Mouse (Mus musculus): ENCODE results near the gene Lrpprc. TPM values are rescaled to one million over a fixed set of nuclear protein-coding genes. Genes with fewer than 3 reads are reported as not detected.

The Lrpprc gene
- polyA plus RNA-seq (2017; shearing (Covaris generic)): 11.0 TPM

GRCm38 (mm10) chr17:84790447-84791098 lies at the start of gene Lrpprc:
Lrpprc (minus strand) TSS chr17:84790789.

GRCm38 (mm10) chr17:84682734-84683717 lies 107.6 kb downstream of the Lrpprc start, which contains the start of gene Abcg5:
Abcg5 (minus strand) TSS chr17:84683011.

GRCm38 (mm10) chr17:84675951-84676366 lies 114.6 kb downstream of the Lrpprc start, which contains the start of gene Abcg8:
Abcg8 (plus strand) TSS chr17:84676302.

Other genes starting within 250 kb of the Lrpprc start
- gene Dync2li1, start 164.3 kb downstream of the Lrpprc start, polyA plus RNA-seq (2017; shearing (Covaris generic)): 2.6 TPM
- not detected for gene Abcg8, start 114.5 kb downstream of the Lrpprc start, polyA plus RNA-seq (2017; shearing (Covaris generic))
- not detected for gene Abcg5, start 107.8 kb downstream of the Lrpprc start, polyA plus RNA-seq (2017; shearing (Covaris generic))
- gene Ppm1b, start 166.0 kb upstream of the Lrpprc start, polyA plus RNA-seq (2017; shearing (Covaris generic)): 20.9 TPM
- gene Slc3a1, start 237.6 kb upstream of the Lrpprc start, polyA plus RNA-seq (2017; shearing (Covaris generic)): 0.87 TPM